Mouse (Mus musculus): ENCODE data around the gene Slc8a1.

Slc8a1 gene

DNA sequence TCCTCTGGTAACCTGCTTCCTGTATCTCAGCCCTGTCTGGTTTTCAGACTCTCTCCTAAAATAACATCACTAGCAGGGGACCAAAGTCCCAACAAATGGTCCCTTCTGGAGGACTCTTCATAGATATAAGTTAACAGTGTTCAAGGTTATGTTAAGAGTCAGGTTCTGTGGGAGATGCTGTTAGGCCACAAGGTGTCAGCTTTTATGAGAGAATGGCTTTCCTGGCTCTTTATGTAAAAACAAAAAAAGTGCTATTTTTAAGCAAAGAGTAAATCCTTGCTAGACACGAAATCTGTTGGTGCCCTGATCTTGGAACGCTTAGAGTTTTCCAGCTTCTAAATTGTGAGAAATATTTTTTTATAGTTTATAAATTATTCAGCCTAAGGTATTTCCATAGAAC is 377.6 kb downstream of the Slc8a1 start:
- DNase-seq (ENCODE audit: low read depth, low spot score), result no peak

DNA sequence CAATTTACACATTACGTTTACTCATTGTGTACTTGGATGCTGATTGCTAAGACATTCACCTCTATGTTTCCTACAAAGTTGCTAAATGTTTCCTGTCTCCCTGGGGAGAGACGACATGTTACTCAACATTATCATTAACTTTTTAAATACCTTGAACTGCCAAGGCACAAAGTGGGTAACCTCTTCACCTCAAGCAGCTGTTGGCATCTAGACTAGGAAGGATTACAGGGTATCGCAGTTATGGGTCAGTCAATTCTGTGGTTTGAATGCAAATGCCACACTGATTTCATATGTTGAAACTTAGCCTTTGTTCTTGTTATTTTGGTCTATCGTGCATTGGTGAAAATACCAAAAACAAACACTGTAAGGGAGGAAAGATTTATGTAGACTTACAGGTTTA is 378.1 kb downstream of the Slc8a1 start:
- DNase-seq (ENCODE audit: low read depth, low spot score), result no peak

DNA sequence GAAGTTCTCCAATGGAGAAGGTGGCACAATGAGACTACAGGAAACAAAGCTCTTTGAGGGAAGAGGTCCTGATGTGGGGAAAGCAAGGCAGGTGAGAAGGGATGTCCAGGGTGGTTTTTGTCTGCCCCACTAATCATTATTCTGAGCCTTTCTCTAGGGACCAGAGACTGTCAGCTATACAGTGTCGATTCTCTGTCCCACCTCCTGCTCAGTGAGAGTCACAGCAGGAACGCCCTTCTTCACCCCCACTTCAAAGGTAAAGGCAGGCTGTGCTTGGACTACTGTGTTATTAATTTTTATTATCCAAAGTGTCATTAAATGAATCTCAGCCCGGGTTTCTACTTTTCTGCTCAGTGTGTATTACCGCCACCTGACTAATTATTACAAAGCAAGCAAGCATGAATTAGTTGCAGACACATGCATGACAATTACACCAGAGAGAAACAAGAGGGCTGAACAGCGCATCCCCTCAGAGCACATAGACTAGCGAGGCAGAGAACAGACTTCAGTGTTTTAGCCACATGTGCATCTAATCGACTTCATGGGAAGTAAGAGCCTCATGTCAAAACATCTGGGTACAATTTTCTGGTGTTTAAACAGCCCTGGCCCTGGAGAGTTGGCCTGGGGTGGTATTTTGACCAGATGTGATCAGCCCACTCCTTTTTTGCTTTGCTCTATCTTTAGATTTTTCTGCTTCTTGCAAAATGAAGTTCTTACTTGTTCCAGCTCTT is 402.0 kb downstream of the Slc8a1 start:
- no peak for DNase-seq (ENCODE audit: low read depth, low spot score)

DNA sequence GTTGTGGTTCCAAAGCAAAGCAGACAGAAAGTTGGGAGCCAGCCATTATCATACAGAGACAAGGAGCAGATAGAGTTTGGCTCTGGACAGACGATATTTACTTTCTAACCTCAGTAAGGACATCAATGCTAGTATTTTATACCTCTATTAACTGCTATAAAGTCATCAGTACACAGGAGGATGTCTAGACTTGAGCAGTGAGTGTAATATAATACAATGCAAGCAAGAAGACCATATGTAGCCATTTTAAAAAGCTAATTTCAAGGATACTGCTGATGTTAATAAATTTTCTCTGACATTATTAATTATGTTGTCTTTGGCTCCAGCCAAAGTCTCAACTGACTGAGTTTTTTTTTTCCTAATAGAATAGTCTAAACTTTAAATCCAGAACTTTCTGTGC is 402.7 kb downstream of the Slc8a1 start:
- DNase-seq (ENCODE audit: low read depth, low spot score), result no peak
